Mouse (Mus musculus) kidney, postnatal 0 days (tissue): ENCODE results near the gene Epdr1. TPM values are rescaled to one million over a fixed set of nuclear protein-coding genes. Genes with fewer than 3 reads are reported as not detected.

ENCODE experiments used
- ATAC-seq: fragments of 200-750 bp; cut with Nextera tagmentation; replicated peaks from 2 replicates; pipeline ENCODE4 v1.8.0; 2017; ENCODE audit warnings: low read depth, moderate number of reproducible peaks, moderate TSS enrichment, moderate library complexity; ENCODE audit not compliant: low FRiP score
- DNase-seq: peaks from one replicate; pipeline ENCODE4 v3.0.0-alpha.2; 2016; ENCODE audit warnings: low spot score
- H3K27ac ChIP-seq: fragments of 300-500 bp; sonication (generic); 2 replicates; pipeline ENCODE4 v1.5.1; 2014; ENCODE audit warnings: mild to moderate bottlenecking
- H3K27me3 ChIP-seq: fragments of 300-500 bp; sonication (generic); 2 replicates; pipeline ENCODE4 v1.6.1; 2014; ENCODE audit warnings: low read length, mixed read lengths; ENCODE audit not compliant: insufficient read depth
- H3K36me3 ChIP-seq: fragments of 300-500 bp; sonication (generic); 2 replicates; pipeline ENCODE4 v1.6.1; 2014; ENCODE audit warnings: low read length, mixed read lengths; ENCODE audit not compliant: insufficient read depth
- H3K4me1 ChIP-seq: fragments of 300-500 bp; sonication (generic); replicated peaks from 2 replicates; pipeline ENCODE4 v1.6.1; 2014; ENCODE audit warnings: antibody characterized with exemption, low read length, mixed read lengths; ENCODE audit not compliant: insufficient read depth
- H3K4me2 ChIP-seq: fragments of 300-500 bp; sonication (generic); 2 replicates; pipeline ENCODE4 v1.6.1; 2014; ENCODE audit warnings: mild to moderate bottlenecking, low read length, moderate library complexity, mixed read lengths
- H3K4me3 ChIP-seq: fragments of 300-500 bp; sonication (generic); replicated peaks from 2 replicates; pipeline ENCODE4 v1.5.1; 2014; ENCODE audit warnings: low read depth, low read length
- H3K9ac ChIP-seq: fragments of 300-500 bp; sonication (generic); 2 replicates; pipeline ENCODE4 v1.6.1; 2014; ENCODE audit warnings: low read depth, low read length
- H3K9me3 ChIP-seq: fragments of 300-500 bp; sonication (generic); replicated peaks from 2 replicates; pipeline ENCODE4 v1.6.1; 2016; ENCODE audit warnings: low read length, inconsistent platforms, mixed read lengths
- CTCF ChIP-seq: IDR thresholded peaks from 2 replicates; pipeline ENCODE4 v1.5.1; 2016; ENCODE audit warnings: antibody characterized with exemption, low read depth, mild to moderate bottlenecking, moderate library complexity
- WGBS: fragments of 180-500 bp; shearing (Covaris S2); extraction: QIAGEN DNeasy Blood & Tissue Kit; methylation state at CpG from one replicate; pipeline ENCODE4 v1.1.7; 2014; 5-methylcytosine and 5-hydroxymethylcytosine counted together
- polyA plus RNA-seq: library from polyadenylated mRNA; unstranded; fragments of >200 nt; fragmentation: Nextera tagmentation; extraction: Ambion mirVana; gene quantifications from 2 replicates; pipeline ENCODE4 v1.2.1, GENCODE M21; 2015

Epdr1 gene
- polyA plus RNA-seq, 1 experiment from 2014 or later, result 32.3 TPM

DNA sequence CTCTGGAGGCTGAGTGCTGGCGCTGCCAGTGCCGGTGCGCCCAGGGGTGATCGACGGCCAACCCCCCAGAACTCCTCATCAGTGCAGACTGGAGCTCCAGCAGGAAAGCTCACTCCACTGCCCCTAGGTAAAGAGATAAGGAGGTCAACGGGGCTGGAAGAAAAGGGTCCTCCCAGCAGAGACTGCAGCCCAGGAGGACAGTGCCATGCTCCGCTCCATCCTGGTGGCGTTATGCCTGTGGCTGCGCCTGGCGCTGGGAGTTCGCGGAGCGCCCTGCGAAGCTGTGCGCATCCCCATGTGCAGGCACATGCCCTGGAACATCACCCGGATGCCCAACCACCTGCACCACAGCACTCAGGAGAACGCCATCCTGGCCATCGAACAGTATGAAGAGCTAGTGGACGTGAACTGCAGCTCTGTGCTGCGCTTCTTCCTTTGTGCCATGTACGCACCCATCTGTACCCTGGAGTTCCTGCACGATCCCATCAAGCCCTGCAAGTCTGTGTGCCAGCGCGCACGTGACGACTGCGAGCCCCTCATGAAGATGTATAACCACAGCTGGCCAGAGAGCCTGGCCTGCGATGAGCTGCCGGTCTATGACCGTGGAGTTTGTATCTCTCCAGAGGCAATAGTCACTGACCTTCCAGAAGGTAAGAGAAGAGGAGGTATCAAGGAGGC, 3.6 kb upstream of the Epdr1 start:
- DNase-seq (no peak), ATAC-seq (no peak)
- 0 out of 2 replicates have a peak overlapping the region, but pooled peaks have one; percentile 40 for H3K9ac ChIP-seq
- H3K27ac ChIP-seq, result no peak overlapping the region
- peak overlapping the region; percentile 76 for H3K4me2 ChIP-seq
- no peaks in the 10 kb centered on the region for H3K36me3 ChIP-seq
- peak overlapping the region; percentile 41 for H3K4me3 ChIP-seq
- 0 out of 2 replicates have a peak, but pooled peaks cover 10% of the 10 kb centered on the region for H3K27me3 ChIP-seq
- no peak for TF ChIP-seq CTCF
- H3K4me1 ChIP-seq, result peaks cover 4% of the 10 kb centered on the region
- 22% methylated on average over 30 of the region's 30 CpGs for WGBS
- H3K9me3 ChIP-seq, result no peaks in the 10 kb centered on the region

DNA sequence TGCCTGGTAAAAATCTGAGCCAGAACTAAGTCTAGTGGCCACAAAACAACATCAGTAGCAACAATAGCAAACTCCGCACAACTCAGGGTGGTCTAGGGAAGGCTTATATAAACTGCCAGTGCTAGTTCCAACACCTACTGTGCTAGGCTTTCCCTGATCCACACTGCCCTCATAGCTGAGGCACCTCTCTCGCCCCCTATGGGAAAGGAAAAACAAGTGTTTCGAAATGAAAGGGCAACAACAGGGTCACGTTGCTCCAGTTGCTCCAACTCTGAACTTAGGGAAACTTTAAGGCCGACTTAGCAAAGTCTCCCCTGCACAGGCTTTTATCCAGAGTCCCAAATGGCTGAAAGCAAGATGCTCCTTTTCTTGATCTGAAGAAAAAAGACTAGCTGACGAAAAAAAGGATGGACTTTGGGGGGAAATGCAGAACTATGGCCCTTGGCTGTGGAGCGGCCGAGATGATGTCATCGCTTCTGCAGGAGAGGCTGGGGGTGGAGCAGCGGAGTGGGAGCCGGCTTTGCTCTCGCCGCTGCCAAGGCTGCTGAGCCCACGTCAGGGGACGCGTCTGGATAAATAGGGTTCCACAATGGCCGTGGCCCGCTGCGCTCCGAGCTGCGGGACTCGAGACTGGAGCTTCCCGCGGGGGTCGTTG, 3.0 kb upstream of the Epdr1 start, which contains the start of gene Sfrp4:
Sfrp4 (plus strand) TSS at position 532 of the 655 bp plus-strand sequence.
- 5% methylated on average over 25 of the region's 25 CpGs for WGBS
- peak; percentile 52 for TF ChIP-seq CTCF
- H3K27me3 ChIP-seq, result 0 out of 2 replicates have a peak, but pooled peaks cover 10% of the 10 kb centered on the region
- peak within 1 kb of the TSS; percentile 41 for H3K4me3 ChIP-seq
- H3K9ac ChIP-seq, result 0 out of 2 replicates have a peak within 1 kb of the TSS, but pooled peaks have one; percentile 40
- H3K9me3 ChIP-seq, result no peaks in the 10 kb centered on the region
- H3K36me3 ChIP-seq, result no peaks in the 10 kb centered on the region
- ATAC-seq (peak; percentile 53; the same call in 1 of the 2 replicates), DNase-seq (peak; percentile 69)
- no peak within 1 kb of the TSS for H3K27ac ChIP-seq
- H3K4me1 ChIP-seq, result peaks cover 4% of the 10 kb centered on the region
- peak within 1 kb of the TSS; percentile 76 for H3K4me2 ChIP-seq

DNA sequence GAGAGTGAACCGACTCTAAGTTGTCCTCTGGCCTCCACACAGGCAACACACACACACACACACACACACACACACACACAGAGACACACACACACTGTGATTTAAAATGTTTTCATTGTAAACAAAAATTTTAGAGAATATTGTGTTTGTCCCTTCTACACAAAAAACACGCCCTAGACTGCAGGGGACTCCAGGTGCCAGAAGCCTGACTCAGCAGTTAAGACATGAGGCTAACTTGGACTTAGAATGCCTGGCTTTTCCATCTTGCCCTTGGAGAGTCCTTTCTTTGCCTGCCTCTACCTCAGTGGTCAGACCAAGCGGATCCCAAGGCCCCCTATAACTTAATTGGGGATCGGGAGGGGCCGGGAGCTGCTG, 899 bp downstream of the Epdr1 start:
- Histone ChIP-seq H3K9me3 (no peaks in the 10 kb centered on the region), H3K27me3 (0 out of 2 replicates have a peak, but pooled peaks cover 9% of the 10 kb centered on the region), H3K9ac (peak overlapping the region; percentile 61), H3K4me2 (peak overlapping the region; percentile 90), H3K4me3 (peak overlapping the region; percentile 50), H3K27ac (peak overlapping the region; percentile 27; the same call in 1 of the 2 replicates), H3K36me3 (no peaks in the 10 kb centered on the region), H3K4me1 (peaks cover 4% of the 10 kb centered on the region)
- 5% methylated on average over 5 of the region's 5 CpGs for WGBS
- no peak for DNase-seq
- TF ChIP-seq CTCF, result no peak
- ATAC-seq, result peak; percentile 18; the same call in 1 of the 2 replicates

DNA sequence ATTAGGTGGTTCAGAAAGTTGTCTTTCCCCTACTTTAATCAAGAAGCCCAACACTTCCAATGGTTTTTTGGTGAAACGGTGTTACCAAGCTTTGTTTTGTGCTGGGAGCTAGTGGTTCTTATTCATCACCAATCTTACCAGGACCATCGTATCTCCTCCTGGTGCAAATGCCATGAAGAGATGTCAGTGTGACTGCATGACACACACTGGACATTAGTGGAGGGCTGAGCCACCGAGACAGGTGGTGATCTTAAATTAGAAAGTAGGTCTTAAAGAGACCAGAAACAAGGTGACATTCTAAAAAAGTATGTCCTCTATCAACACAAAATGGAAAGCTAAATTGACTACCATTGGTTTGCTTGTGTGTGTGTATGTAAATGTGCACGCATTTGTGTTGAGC, 1.6 kb downstream of the Epdr1 start:
- H3K27ac ChIP-seq, result no peak overlapping the region
- WGBS, result 94% methylated on average over 4 of the region's 4 CpGs
- H3K4me1 ChIP-seq, result peaks cover 2% of the 10 kb centered on the region
- no peak for TF ChIP-seq CTCF
- H3K36me3 ChIP-seq, result no peaks in the 10 kb centered on the region
- ATAC-seq, result no peak
- no peak overlapping the region for H3K9ac ChIP-seq
- no peak for DNase-seq
- no peaks in the 10 kb centered on the region for H3K9me3 ChIP-seq
- 0 out of 2 replicates have a peak, but pooled peaks cover 1% of the 10 kb centered on the region for H3K27me3 ChIP-seq
- no peak overlapping the region for H3K4me3 ChIP-seq
- no peak overlapping the region for H3K4me2 ChIP-seq

DNA sequence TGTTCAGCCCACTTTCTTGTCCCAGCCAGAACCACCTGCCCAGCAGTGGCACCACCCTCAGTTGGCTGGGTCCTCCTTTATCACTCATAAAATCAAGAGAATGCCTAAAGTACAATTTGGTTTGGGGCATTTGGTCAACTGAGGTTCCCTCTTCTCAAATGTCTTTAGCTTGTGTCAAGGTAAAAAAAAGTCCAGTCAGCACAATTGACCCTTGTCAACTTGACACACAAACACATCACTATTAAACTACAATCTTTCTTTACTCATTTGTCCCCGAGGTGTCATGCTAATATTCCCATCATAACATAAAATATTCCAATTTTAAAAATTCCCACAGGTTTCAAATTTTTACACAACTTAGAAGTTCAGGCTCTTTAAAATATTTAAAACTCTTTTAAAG, 5.4 kb downstream of the Epdr1 start:
- H3K4me1 ChIP-seq, result no peaks in the 10 kb centered on the region
- H3K9me3 ChIP-seq, result no peaks in the 10 kb centered on the region
- no peak overlapping the region for H3K27ac ChIP-seq
- H3K9ac ChIP-seq, result no peak overlapping the region
- no peaks in the 10 kb centered on the region for H3K27me3 ChIP-seq
- no peak overlapping the region for H3K4me2 ChIP-seq
- no peak for TF ChIP-seq CTCF
- ATAC-seq, result no peak
- H3K4me3 ChIP-seq, result no peak overlapping the region
- no peak for DNase-seq
- 72% methylated on average over 1 of the region's 1 CpGs for WGBS
- H3K36me3 ChIP-seq, result no peaks in the 10 kb centered on the region

DNA sequence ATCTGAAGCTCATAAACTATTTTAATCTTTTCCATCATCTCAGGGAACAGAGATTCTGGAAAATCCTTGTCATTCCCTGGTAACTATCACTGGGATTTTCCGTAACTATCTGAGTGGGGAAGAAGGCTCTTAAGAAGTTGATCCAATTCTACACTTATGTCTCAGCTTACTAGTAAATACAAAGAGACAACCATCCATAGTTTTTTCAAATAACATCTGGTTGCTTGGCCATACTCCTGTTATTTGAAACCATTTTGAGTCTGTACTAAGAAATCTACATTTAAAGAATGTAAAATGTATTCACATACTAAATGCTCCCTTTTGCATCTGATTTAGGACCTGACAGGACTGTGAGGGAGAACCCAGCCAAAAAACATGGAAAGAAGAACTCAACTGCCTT, 6.3 kb downstream of the Epdr1 start:
- H3K36me3 ChIP-seq, result no peaks in the 10 kb centered on the region
- H3K27ac ChIP-seq, result no peak overlapping the region
- H3K9ac ChIP-seq, result no peak overlapping the region
- no peaks in the 10 kb centered on the region for H3K27me3 ChIP-seq
- no peaks in the 10 kb centered on the region for H3K9me3 ChIP-seq
- no peak for TF ChIP-seq CTCF
- no peak overlapping the region for H3K4me2 ChIP-seq
- DNase-seq (no peak), ATAC-seq (no peak)
- WGBS, result 88% methylated on average over 1 of the region's 1 CpGs
- no peaks in the 10 kb centered on the region for H3K4me1 ChIP-seq
- H3K4me3 ChIP-seq, result no peak overlapping the region
